Mouse (Mus musculus) MEL (cell line): Measurements from ENCODE around the gene Sh3bgrl. TPM values are rescaled to one million over a fixed set of nuclear protein-coding genes. Genes with fewer than 3 reads are reported as not detected.

Experiments used
- DNase-seq: peaks from one replicate; pipeline ENCODE4 v3.0.0; 2011; ENCODE audit warnings: low read depth, low spot score
- H3K27ac ChIP-seq: 2 replicates; pipeline ENCODE4 v1.5.1; 2012; ENCODE audit warnings: low read depth, mild to moderate bottlenecking, control low read depth, low read length, moderate library complexity; ENCODE audit not compliant: control insufficient read depth
- H3K27me3 ChIP-seq, 2 experiments: fragments of 150-350 bp in 1 of 2; sonication (generic) in 1 of 2; 2 replicates each; pipeline ENCODE4 v1.6.1; 2012; ENCODE audit warnings: low read length in 2 of 2, mild to moderate bottlenecking in 2 of 2, improper control_type of control experiment in 1 of 2, moderate library complexity in 1 of 2; ENCODE audit not compliant: insufficient read depth in 2 of 2, control insufficient read depth in 1 of 2
- H3K36me3 ChIP-seq, 2 experiments: 2 replicates each; pipeline ENCODE4 v1.6.1; 2012 to 2014; ENCODE audit warnings: low read length in 2 of 2, improper control_type of control experiment in 1 of 2, inconsistent platforms in 1 of 2, mild to moderate bottlenecking in 1 of 2; ENCODE audit not compliant: insufficient read depth in 2 of 2, control insufficient read depth in 1 of 2
- H3K4me1 ChIP-seq, 2 experiments: fragments of 150-350 bp in 1 of 2; sonication (generic) in 1 of 2; 2 replicates each; pipeline ENCODE4 v1.6.1; 2012; ENCODE audit warnings: low read length in 2 of 2, improper control_type of control experiment in 1 of 2, mild to moderate bottlenecking in 1 of 2; ENCODE audit not compliant: insufficient read depth in 2 of 2, control insufficient read depth in 1 of 2
- H3K4me3 ChIP-seq, 2 experiments: fragments of 150-350 bp in 1 of 2; sonication (generic) in 1 of 2; 2 replicates each; pipeline ENCODE4 v1.5.1; 2012; ENCODE audit warnings: low read depth in 2 of 2, low read length in 2 of 2, mild to moderate bottlenecking in 2 of 2, moderate library complexity in 2 of 2, control low read depth in 1 of 2, improper control_type of control experiment in 1 of 2; ENCODE audit not compliant: control insufficient read depth in 1 of 2, insufficient read depth in 1 of 2
- H3K79me2 ChIP-seq: 2 replicates; pipeline ENCODE4 v1.6.1; 2012; ENCODE audit warnings: mild to moderate bottlenecking, low read length, moderate library complexity; ENCODE audit not compliant: control insufficient read depth, poor library complexity, insufficient read depth
- H3K9ac ChIP-seq: 2 replicates; pipeline ENCODE4 v1.6.1; 2012; ENCODE audit warnings: low read depth, mild to moderate bottlenecking, control low read depth, low read length, moderate library complexity; ENCODE audit not compliant: control insufficient read depth, poor library complexity, severe bottlenecking
- H3K9me3 ChIP-seq: fragments of 150-350 bp; sonication (generic); replicated peaks from 2 replicates; pipeline ENCODE4 v1.6.1; 2012; ENCODE audit warnings: mild to moderate bottlenecking, low read length, improper control_type of control experiment, moderate library complexity; ENCODE audit not compliant: insufficient read depth
- EP300 ChIP-seq, 2 experiments: IDR thresholded peaks; 2 replicates each; pipeline ENCODE4 v1.6.1; 2011; ENCODE audit warnings: improper control_type of control experiment in 2 of 2, low read length in 2 of 2, low read depth in 1 of 2, mild to moderate bottlenecking in 1 of 2
- ETS1 ChIP-seq: IDR thresholded peaks from 2 replicates; pipeline ENCODE4 v1.6.1; 2012; ENCODE audit warnings: low read depth, mild to moderate bottlenecking, inconsistent platforms, low read length, improper control_type of control experiment, moderate library complexity
- GABPA ChIP-seq: IDR thresholded peaks from 2 replicates; pipeline ENCODE4 v1.6.1; 2012; ENCODE audit warnings: low read depth, mild to moderate bottlenecking, inconsistent platforms, low read length, improper control_type of control experiment, moderate library complexity
- GATA1 ChIP-seq: IDR thresholded peaks from 2 replicates; pipeline ENCODE4 v1.6.1; 2011; ENCODE audit warnings: low read depth, low read length, improper control_type of control experiment
- KAT2A ChIP-seq: conservative IDR thresholded peaks from 2 replicates; pipeline ENCODE4 v1.6.1; 2012; ENCODE audit warnings: low read depth, low read length, improper control_type of control experiment, inconsistent platforms
- MAX ChIP-seq: IDR thresholded peaks from 2 replicates; pipeline ENCODE4 v1.6.1; 2011; ENCODE audit warnings: low read length, improper control_type of control experiment
- MEF2A ChIP-seq: IDR thresholded peaks from 2 replicates; pipeline ENCODE4 v1.6.1; 2014; ENCODE audit warnings: low read depth, mild to moderate bottlenecking, inconsistent platforms, low read length, improper control_type of control experiment; ENCODE audit not compliant: poor library complexity, insufficient replicate concordance, severe bottlenecking; ENCODE audit errors: extremely low read depth
- MYB ChIP-seq: IDR thresholded peaks from 2 replicates; pipeline ENCODE4 v1.6.1; 2011; ENCODE audit warnings: mild to moderate bottlenecking, low read depth, low read length, improper control_type of control experiment
- NELFE ChIP-seq: IDR thresholded peaks from 2 replicates; pipeline ENCODE4 v1.6.1; 2011; ENCODE audit warnings: low read depth, low read length, improper control_type of control experiment
- NRF1 ChIP-seq: IDR thresholded peaks from 2 replicates; pipeline ENCODE4 v1.6.1; 2014; ENCODE audit warnings: low read depth, mild to moderate bottlenecking, inconsistent platforms, low read length, improper control_type of control experiment, moderate library complexity; ENCODE audit not compliant: poor library complexity, insufficient read depth, severe bottlenecking
- POLR2AphosphoS2 ChIP-seq: IDR thresholded peaks from 2 replicates; pipeline ENCODE4 v1.6.1; 2011; ENCODE audit warnings: low read length, improper control_type of control experiment
- RAD21 ChIP-seq: IDR thresholded peaks from 2 replicates; pipeline ENCODE4 v1.6.1; 2011; ENCODE audit warnings: mild to moderate bottlenecking, low read depth, low read length, improper control_type of control experiment
- SIN3A ChIP-seq: IDR thresholded peaks from 2 replicates; pipeline ENCODE4 v1.6.1; 2012; ENCODE audit warnings: low read length, improper control_type of control experiment, inconsistent platforms
- SMC3 ChIP-seq: IDR thresholded peaks from 2 replicates; pipeline ENCODE4 v1.6.1; 2011; ENCODE audit warnings: low read depth, low read length, improper control_type of control experiment
- TBP ChIP-seq: IDR thresholded peaks from 2 replicates; pipeline ENCODE4 v1.8.0; 2011; ENCODE audit warnings: low read depth, low read length, improper control_type of control experiment
- UBTF ChIP-seq: IDR thresholded peaks from 2 replicates; pipeline ENCODE4 v1.6.1; 2012; ENCODE audit warnings: low read depth, mild to moderate bottlenecking, inconsistent platforms, low read length, improper control_type of control experiment, moderate library complexity, borderline replicate concordance; ENCODE audit not compliant: insufficient read depth
- USF1 ChIP-seq: IDR thresholded peaks from 2 replicates; pipeline ENCODE4 v1.6.1; 2014; ENCODE audit warnings: low read depth, mild to moderate bottlenecking, inconsistent platforms, low read length, improper control_type of control experiment, moderate library complexity
- ZC3H11A ChIP-seq: IDR thresholded peaks from 2 replicates; pipeline ENCODE4 v1.6.1; 2012; ENCODE audit warnings: low read depth, mild to moderate bottlenecking, inconsistent platforms, low read length, improper control_type of control experiment
- ZMIZ1 ChIP-seq: IDR thresholded peaks from 2 replicates; pipeline ENCODE4 v1.6.1; 2012; ENCODE audit warnings: low read depth, mild to moderate bottlenecking, inconsistent platforms, low read length, improper control_type of control experiment, moderate library complexity
- ZNF384 ChIP-seq: IDR thresholded peaks from 2 replicates; pipeline ENCODE4 v1.6.1; 2012; ENCODE audit warnings: low read depth, mild to moderate bottlenecking, inconsistent platforms, low read length, improper control_type of control experiment
- polyA plus RNA-seq, 2 experiments: library from polyadenylated mRNA; stranded (reverse) in 1 of 2; unstranded in 1 of 2; fragments of >175 nt in 1 of 2; fragments of >200 nt in 1 of 2; gene quantifications; 2 replicates each; pipeline versions ENCODE4 v1.2.1 to v1.2.4; 2012; ENCODE audit warnings: low replicate concordance in 2 of 2, low read depth in 1 of 2; ENCODE audit not compliant: insufficient read length in 2 of 2, insufficient read depth in 1 of 2, missing spikeins in 1 of 2
- total RNA-seq: library from RNA; depleted of rRNA; stranded (reverse); fragments of 300-350 nt; gene quantifications from 2 replicates; pipeline ENCODE4 v1.2.3, GENCODE M21; 2012

Sh3bgrl gene
- total and polyA plus RNA-seq, 3 experiments: 50.5 to 126 (median 83.6) TPM

- Histone ChIP-seq H3K27me3 (no peaks in the 10 kb centered on the region), H3K4me3 (no peak overlapping the region)
- TF ChIP-seq POLR2AphosphoS2 (no peak), ZNF384 (no peak), UBTF (no peak), KAT2A (no peak), SMC3 (no peak), NRF1 (no peak), MEF2A (no peak), NELFE (no peak), ZMIZ1 (no peak), GABPA (no peak), EP300 (IDR thresholded peaks at IDR 0.05; ENCODE audit: low read depth in 1 of 2, low read length in 2 of 2) (no peak), MYB (no peak)
- TF ChIP-seq, all 39 proteins: peak for 0
- Histone ChIP-seq H3K36me3 (no peaks in the 10 kb centered on the region), H3K9me3 (no peaks in the 10 kb centered on the region), H3K27ac (no peak overlapping the region), H3K9ac (no peak overlapping the region), H3K4me1 (no peaks in the 10 kb centered on the region), H3K79me2 (no peaks in the 10 kb centered on the region)
- DNase-seq: no peak
Observed at GRCm38 (mm10) chrX:109228720-109229119, 133.6 kb downstream of the Sh3bgrl start.

- H3K79me2 ChIP-seq: no peaks in the 10 kb centered on the region; the same call in 1 of the 2 replicates
- no peaks in the 10 kb centered on the region for H3K36me3 ChIP-seq
- no peak overlapping the region for H3K9ac ChIP-seq
- no peak for TF ChIP-seq KAT2A
- no peak for TF ChIP-seq TBP
- no peak for TF ChIP-seq RAD21
- TF ChIP-seq SIN3A: no peak
- no peak for TF ChIP-seq UBTF
- no peak for TF ChIP-seq GATA1
- no peak for TF ChIP-seq USF1
- TF ChIP-seq ZC3H11A: no peak
- no peak for TF ChIP-seq MAX
- no peak for TF ChIP-seq ETS1
- TF ChIP-seq GABPA: no peak
- TF ChIP-seq, all 39 proteins: peak for 0
- Histone ChIP-seq H3K27me3 (no peaks in the 10 kb centered on the region), H3K9me3 (no peaks in the 10 kb centered on the region), H3K4me1 (no peaks in the 10 kb centered on the region), H3K27ac (no peak overlapping the region), H3K4me3 (no peak overlapping the region)
- DNase-seq: no peak
Observed at GRCm38 (mm10) chrX:109235383-109236036, 140.3 kb downstream of the Sh3bgrl start.
